Mouse (Mus musculus): ENCODE measurements around the gene Habp2. TPM values are rescaled to one million over a fixed set of nuclear protein-coding genes. Genes with fewer than 3 reads are reported as not detected.

Habp2 gene
- total RNA-seq (2015) (not detected in 2 replicates), total RNA-seq (2017) (not detected in 2 replicates)

DNA sequence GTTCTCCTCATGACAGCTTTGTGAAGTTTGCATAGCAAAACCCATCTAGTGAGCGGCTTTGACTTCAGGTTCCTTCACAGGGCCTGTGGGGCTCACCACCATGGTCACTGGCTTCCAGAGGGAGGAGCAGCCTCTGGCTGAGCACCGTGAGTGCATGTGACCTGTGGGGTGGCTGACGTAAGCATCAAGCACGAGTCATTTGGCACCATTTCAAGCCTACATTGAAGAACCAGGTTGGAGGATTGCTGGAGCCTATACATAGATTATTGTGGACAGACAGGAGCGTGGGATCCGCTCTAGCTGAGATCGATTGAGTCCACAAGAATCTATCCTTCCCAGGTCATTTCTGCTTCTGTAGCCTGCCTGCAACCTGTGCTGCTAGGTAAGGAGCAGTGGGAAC, at the start of gene Habp2:
TSS of gene Habp2 (plus strand) at position 272 of the 400 bp plus-strand sequence.
- ATAC-seq (replicated peaks; ENCODE audit: poor library complexity): no peak

DNA sequence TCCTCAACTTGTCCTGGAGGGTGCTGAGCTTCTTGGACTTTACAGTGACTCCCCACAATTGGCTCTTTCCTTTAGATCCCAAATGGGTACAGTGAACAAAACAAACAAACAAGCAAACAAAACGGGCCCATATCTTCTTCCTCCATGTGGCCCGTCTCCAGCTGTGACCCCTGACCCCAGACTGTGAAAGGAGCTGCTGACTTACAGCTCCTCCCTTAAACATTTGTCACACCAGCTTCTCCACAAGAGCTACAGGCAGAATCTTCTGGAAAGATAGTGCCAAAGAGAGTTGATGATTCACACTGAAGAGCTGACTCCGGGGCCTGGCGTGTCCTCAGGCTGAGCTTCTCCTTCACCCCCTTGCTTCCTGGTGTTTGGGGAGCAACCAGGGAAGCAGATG, 48.4 kb upstream of the Habp2 start:
- no peak for ATAC-seq (replicated peaks; ENCODE audit: poor library complexity)

DNA sequence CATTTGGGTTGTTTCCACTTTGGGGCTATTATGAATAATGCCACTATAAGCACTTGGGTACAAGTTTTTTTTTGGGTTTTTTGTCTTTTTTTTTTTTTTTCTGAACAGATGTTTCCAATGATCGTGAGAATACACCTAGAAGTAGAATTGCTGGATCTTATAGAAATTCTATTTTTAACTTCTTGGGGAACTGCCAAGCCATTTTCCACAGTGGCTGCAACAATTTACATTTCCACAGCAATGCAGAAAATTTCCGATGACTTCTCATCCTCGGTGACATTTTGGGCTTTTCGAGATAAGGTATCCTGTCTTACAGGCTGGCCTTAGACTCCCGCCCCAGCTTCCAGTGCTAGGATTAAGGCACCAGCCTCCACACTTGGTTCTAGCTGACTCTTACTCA, 41.7 kb upstream of the Habp2 start:
- no peak for ATAC-seq (replicated peaks; ENCODE audit: poor library complexity)

DNA sequence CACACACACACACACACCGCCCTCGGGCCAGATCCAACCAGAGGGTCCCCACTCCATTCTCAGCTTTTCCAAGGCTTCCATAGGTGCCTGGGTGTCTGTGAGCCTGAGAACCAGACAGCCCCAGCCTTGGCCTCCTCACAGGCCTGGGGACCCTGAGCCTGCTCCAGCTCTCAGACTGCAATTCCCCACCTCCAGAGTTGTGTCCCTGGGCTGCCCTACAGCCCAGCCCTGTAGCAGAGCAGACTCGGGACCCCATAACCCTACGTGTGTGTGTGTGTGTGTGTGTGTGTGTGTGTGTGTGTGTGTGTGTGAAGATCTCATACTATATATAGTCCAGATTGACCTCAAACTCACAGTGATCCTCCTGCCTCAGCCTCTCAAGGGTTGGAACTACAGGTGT, 34.1 kb upstream of the Habp2 start:
- ATAC-seq (replicated peaks; ENCODE audit: poor library complexity): no peak

DNA sequence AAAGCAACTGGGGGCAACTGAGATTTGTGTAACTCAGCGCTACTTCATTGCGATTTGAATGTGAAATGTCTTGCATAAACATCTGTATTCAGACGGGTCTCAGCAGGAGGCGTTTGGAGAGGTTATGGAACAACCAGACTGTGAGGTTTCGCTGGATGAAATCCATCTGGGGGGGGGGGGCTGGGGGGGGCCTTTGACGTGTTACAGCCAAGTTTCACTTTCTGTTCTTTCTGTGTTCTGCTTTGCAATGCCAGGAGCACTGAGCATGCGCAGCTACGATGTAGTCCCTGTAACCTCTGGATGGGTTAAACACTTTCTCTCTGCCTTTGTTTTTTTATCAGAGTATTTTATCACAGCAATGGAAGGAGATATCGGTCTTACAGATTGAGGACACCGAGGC, 33.7 kb upstream of the Habp2 start:
- no peak for ATAC-seq (replicated peaks; ENCODE audit: poor library complexity)

- ATAC-seq (replicated peaks; ENCODE audit: poor library complexity): peak; percentile 38
Observed at GRCm38 (mm10) chr19:56254751-56255150, 32.2 kb upstream of the Habp2 start.

DNA sequence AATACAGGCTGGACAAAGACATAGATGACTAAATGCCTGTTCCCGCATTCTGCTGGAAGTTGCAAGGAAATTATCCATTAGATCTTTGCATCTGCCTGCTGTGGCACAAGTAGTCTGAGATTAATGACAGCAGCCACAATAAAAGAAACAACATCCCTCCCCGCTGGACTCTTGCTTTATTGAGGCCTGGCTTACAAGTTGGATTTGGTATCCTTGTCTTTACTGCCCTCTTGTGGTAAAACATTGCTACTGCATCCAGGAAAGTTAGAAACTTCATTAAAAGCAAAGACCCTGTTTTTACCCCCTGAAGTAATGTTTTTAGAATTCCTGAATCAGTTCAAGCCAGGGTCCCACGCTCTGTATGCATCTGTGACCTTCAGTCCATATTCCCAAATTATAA, 31.4 kb upstream of the Habp2 start:
- peak; percentile 59 for ATAC-seq (replicated peaks; ENCODE audit: poor library complexity)

DNA sequence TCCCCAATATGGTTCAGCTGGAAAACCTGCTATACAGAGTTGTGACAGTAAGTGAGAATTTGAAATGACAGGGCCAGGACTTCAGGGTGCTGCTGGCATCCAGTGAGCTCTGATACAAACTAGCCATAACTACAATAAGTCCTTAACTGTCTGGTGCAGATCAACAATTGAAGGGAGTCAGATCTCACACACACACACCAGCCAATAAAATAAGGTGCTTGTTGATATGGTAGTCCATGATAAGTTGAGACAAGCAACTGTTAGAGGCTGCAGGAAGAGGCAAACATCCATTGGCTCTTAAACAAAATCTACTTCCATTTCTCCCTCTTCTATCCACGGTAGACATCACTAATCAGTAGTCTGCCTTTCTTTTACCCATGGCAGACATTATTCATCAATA, 30.7 kb upstream of the Habp2 start:
- ATAC-seq (replicated peaks; ENCODE audit: poor library complexity): no peak

DNA sequence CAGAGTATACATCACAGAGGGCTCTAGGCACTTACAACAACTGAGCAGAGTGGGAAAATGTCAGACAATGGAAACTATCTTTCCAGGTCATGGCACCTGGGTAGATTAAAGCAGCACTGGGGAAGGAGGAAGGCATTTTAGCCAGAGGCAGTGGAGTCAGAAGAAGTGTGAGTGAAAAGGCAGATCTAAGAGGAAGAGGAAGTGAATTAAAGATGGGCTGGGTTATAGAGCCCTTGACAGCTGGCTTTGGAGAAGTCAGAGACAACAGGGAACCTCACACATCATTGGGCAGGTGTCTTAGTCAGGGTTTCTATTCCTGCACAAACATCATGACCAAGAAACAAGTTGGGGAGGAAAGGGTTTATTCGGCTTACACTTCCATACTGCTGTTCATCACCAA, 30.2 kb upstream of the Habp2 start:
- ATAC-seq (replicated peaks; ENCODE audit: poor library complexity): peak; percentile 62

- ATAC-seq (replicated peaks; ENCODE audit: poor library complexity): no peak
Observed at GRCm38 (mm10) chr19:56263696-56264095, 23.2 kb upstream of the Habp2 start.

GRCm38 (mm10) chr19:56264175-56264574, 22.8 kb upstream of the Habp2 start:
- ATAC-seq (replicated peaks; ENCODE audit: poor library complexity): no peak

DNA sequence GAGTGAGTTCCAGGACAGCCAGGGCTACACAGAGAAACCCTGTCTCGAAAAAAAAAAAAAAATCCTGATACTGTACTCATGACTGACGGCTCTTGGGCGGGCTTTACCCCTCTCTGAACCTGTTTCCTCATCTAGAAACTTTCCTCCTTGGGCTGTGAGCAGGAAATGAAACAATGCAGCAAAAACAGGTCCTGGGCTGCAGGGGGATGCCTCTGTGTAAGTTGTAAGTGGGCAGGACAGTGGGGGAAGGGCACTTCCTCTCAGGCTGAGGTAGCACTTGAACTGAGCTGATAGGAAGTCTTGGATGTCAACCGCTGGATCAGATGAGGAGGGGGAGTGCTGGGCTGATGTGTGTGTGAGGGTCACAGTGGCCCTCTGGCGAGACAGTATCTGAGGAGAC, 21.8 kb upstream of the Habp2 start:
- peak; percentile 82 for ATAC-seq (replicated peaks; ENCODE audit: poor library complexity)

GRCm38 (mm10) chr19:56272081-56272480, 14.9 kb upstream of the Habp2 start:
- peak; percentile 87 for ATAC-seq (replicated peaks; ENCODE audit: poor library complexity)

DNA sequence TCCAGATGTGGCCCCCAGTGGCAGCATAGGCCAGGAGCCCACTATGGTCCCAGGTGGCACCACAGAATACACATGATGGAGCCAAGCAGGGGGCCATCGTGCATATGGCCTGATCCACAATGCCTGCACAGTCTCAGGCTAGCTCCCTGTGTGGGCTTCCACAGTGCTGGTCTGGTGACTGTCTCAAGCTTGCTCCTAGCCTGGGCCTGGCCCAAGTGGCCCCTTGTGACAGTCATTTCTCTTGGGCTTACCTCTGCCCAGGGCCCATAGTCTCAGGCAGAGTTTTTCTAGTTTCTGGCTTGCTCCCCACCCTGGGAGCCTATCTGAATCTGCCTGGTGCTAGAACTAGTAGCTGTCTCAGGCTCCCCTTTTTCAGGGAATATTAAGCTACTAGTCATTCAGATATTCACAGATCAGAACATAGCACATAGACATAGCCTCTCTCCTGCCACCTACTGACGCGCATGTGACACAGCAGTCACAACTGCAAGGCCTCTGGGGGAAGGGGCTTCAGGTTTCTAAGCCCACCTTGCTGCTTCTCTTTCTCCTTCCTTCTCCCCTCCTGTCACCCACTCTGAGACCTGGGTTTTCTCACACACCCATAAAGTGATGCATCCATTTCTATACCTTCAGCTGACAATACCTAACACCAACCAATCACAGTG, 9.7 kb upstream of the Habp2 start:
- ATAC-seq (replicated peaks; ENCODE audit: poor library complexity): peak; percentile 46; the same call in 1 of the 2 replicates

- no peak for ATAC-seq (replicated peaks; ENCODE audit: poor library complexity)
Observed at GRCm38 (mm10) chr19:56277951-56278350, 9.0 kb upstream of the Habp2 start.

- ATAC-seq (replicated peaks; ENCODE audit: poor library complexity): no peak
Observed at GRCm38 (mm10) chr19:56278366-56278765, 8.6 kb upstream of the Habp2 start.

DNA sequence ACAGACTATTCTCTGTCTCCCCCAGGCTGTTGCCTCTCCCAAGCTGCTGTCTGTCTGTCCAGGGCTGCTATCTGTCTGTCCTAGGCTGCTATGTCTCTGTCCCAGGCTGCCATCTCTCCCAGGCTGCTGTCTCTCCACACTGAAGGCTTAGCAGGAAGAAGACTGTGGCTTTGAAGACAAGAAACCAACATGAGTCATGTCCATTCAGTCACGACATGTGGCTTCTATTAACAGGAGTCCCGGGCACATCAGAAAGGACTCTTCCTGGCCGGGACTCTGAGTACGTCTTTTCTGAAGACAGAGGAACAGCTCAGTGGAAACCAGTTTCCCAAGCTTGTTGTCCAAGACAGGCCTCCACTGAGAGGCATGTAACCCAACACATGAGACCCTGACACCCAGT, 1.7 kb upstream of the Habp2 start:
- no peak for ATAC-seq (replicated peaks; ENCODE audit: poor library complexity)

DNA sequence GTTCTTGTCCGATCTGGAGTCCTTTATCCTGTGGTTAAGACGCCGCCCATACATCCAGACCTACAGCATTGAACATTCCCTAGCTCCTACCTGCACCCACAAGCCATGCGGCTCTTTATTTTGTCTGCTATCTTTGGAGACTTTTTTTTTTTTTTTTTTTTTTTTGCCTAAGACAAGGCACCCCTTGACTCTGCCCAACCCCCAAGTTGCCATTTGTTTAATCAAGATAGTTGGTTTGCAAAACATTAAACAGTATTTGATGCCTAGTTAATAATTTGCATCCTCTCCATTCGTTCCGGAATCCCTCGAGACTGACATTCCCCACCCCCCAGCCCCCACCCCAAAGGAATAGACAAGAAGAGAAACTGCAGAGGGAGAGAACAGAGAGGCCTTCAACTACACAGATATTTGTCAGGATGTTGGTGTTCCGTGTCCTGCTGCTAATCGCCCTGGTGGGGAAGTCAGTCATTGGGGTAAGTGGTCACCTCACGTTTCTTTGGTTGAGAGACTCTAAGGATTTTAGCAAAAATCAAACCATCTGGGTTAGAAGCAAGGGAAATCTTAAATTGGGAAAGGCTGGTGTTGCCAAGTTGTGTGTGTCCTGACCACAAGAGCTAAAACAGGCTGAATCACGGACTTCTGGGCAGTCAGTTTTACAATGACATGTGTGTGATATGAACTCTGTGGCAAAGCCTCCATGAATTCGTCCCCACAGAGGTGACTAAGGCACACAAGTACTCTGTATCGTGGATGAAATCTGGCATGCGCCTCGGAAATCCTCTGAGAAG, 837 bp downstream of the Habp2 start:
- ATAC-seq (replicated peaks; ENCODE audit: poor library complexity): no peak

DNA sequence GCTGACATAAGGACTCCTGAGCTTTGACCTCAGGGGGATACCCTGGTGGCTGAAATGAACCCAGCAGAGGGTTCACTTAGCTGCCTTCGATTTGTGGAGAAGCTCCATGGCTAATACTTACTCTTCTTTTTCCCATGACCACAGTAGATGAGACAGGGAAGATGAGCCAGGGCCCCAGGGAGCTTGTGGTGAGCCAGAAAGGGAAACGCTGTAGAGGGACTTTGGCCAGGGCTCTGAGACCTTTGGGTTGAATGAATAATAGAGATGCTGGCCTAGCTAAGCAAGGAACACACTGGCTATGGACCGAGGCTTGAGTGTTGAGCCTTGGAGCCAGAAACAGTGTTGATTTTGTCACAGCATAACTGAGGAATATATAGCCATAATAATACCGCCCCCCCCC, 1.5 kb downstream of the Habp2 start:
- no peak for ATAC-seq (replicated peaks; ENCODE audit: poor library complexity)

DNA sequence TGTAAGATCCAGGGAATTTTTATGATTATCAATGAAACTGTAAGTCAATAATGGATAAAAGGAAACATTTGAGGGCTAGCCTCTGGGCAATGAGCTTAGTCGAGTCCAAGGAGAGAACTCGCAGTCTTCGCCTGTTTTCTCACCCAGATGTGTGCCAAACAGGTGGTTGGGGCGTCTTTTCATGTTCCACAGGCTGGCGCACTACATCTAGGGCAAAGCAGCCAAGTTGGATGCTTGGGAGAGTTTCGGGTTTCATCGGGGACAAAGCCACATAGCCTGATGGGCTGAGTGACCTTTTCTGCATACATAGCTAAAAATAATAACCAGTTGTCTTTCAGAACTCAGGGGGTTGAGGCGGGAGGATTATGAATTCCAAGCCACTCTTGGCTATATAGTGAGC, 2.7 kb downstream of the Habp2 start:
- ATAC-seq (replicated peaks; ENCODE audit: poor library complexity): no peak

DNA sequence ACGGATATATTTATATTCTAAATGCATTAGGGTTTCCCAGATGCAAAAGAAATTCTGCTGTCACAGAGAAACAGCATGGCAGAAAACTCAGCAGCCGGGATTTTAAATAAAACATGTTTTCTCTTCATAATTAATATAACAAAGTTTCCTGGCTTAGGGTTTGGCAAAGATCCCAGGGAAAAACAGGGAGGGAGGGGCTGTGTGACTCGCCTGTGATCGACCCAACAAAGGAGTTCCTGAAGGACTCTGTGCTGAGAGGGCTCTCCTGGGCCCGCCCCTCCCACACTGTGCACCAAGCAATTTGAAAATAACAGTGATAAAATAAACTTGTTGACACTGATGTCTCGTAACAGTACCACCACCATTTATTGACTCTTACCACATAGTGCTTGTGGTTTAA, 5.0 kb downstream of the Habp2 start:
- no peak for ATAC-seq (replicated peaks; ENCODE audit: poor library complexity)

DNA sequence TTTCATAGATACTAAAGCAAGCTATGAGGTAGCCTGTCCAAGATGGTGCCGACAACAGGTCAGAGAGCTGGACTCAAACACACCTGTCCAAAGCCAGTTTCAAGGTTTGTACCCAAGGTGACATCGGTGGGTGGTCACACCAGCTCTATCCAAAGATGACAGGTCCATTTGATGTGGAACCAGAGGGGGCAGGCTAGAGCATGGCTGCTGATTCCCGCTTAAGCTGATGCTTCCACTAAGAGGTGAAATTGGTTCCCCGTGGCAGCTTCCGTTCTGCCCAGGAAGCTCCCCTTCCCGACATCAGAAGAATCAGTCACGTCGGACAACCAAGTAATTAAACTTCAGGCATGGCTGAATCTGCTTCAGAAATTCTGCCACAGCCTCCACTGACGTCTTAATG, 5.4 kb downstream of the Habp2 start:
- no peak for ATAC-seq (replicated peaks; ENCODE audit: poor library complexity)

Measured in megakaryocyte progenitor cell, adult 5-6 weeks (primary cell).